Mouse (Mus musculus): ENCODE data around the gene Tas2r118.

Gene Tas2r118

DNA sequence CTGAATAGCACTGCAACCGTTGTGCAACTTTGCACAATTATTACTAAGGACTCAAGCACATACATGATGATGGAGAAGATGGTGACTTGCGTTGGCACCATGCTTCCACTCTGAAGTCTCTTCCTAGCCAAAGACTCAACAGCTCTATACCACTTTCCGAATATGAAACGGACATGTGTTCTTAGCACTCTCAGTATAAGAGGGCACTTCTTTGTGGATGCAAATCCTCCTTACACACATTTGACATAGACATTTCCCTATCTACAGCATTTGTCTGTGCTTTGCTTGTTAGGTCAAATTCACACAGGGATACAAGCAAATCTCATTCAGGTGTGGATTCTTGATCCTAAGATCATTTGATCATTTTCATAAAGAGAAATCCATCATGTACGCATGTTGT, at the start of gene Tas2r118:
TSS of gene Tas2r118 (minus strand) at position 101 of the 400 bp plus-strand sequence.
- no peak for DNase-seq (ENCODE audit: low spot score in 2 of 2)

DNA sequence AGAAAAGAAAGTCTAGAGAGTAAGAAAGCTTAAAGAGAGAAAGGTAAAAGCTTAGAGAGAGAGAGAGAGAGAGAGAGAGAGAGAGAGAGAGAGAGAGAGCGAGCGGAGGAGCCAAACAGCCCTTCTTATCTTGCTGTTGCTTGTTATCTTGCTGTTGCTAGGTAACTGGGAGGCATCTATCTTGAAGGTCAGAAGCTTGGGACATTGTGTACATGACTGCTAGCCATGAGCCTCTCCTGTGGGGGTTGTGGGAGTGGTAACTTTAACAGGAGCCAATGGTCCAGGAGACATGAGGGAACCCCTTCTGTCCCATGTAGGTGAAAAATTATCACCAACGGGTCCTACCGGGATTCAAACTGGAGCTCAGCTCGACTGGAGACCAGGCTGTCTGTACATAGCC, 48.5 kb upstream of the Tas2r118 start:
- no peak for DNase-seq (ENCODE audit: low spot score in 2 of 2)

DNA sequence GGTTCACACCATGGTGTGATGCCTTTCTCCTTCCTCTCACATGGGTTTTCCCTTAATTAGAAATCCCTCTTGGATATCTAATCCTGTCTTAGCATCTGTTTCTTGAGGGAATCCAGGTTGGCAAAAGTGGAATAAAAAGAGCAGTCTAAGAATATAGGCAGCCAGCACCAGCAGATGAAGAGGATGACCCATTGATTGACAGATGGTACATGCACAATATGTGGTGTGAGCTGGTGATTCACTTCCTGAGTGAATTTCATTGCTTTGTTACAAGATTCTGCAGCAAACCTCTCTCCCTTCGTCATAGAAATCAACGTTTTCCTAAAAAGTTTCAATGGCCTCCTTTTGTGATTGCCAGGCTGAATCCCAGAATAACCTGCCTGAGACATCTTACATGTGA, 23.4 kb upstream of the Tas2r118 start:
- DNase-seq (ENCODE audit: low spot score in 2 of 2), result no peak

DNA sequence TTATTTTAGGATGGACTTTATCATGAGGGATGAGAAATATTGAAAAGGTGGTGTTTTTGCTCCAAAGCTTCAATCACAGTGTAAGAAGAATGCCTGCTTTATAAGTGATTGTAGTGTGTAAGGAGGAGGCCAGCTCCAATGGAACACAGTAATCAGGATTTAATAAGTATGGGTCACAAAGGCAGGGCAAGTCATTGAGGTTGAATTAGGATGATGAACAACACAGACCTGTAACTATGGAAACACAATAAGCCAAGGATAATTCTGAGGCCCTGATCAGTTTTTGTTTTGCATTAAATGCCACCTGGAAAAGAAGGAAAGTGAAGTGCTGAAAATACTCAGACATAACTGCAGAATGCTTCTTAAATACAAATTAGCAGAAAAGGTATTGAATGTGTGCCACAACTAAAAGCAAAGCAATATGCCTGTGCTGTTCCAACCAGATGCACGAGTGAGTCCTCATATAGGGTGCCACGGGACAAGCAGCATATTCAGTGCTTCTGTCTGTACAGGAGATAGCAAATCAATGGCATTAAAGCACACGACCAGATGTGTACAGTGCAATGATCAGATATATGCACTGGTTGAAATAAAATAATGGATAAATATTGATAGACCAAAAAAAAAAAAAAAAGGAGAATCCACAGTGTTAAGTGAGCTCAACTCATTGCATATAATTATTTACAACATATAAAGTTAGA, 21.0 kb upstream of the Tas2r118 start:
- DNase-seq (ENCODE audit: low spot score in 2 of 2), result no peak

DNA sequence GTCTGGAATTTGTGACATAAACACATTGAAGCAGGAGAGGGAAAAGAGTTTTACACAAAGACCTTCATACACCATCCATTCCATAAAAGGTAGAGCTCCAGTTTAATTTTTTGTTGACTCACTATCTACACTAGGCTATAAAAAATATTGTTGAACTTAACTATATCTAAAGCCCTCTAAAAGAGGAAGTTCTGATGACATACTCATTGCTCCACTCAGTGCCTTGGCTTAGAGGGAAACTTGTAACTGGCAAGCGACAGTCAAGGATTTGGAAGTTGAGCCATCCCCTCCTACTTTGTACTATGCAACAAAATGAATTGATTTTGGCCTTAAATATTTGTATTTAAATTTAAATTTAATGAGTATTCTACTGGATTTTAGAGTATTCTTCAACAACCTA, 16.4 kb upstream of the Tas2r118 start:
- DNase-seq (ENCODE audit: low spot score in 2 of 2), result no peak

DNA sequence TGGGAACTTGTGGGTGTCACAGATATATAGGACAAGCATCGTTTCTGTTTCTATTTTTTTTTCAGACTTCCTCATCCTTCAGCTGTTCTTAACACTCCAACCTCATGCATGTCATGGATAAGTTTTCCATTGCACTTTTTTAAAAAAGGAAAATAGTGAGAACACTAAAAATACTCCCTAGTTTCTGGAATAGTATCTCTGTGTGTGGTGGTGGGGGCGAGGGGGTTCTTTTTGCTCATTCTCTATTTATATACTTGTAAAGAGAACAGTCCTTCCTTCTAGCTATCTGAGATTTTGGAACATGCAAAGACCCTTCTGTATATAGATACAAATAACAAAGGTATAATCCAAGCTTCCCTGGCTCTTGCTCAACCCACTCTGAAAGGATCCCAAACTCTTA, 2.9 kb downstream of the Tas2r118 start:
- no peak for DNase-seq (ENCODE audit: low spot score in 2 of 2)

DNA sequence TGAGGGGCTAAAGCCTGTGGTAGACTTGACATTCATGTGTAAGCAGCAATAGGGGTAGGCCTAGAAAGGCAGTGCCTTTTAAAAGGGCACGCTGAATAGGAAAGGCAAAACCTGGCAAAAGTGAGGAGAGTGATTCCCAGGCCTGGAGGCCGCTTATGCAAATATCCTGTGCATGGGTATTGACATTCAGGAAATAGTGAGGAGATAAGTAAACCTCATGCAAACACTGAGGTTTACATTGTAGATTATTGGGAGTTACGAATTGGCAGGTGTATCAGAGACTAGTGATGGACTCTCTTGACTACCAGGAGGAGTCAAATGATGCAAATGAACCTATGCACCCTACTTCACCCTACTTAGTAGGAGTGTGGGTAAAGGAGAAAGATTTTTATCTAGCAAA, 3.9 kb downstream of the Tas2r118 start:
- no peak for DNase-seq (ENCODE audit: low spot score in 2 of 2)

DNA sequence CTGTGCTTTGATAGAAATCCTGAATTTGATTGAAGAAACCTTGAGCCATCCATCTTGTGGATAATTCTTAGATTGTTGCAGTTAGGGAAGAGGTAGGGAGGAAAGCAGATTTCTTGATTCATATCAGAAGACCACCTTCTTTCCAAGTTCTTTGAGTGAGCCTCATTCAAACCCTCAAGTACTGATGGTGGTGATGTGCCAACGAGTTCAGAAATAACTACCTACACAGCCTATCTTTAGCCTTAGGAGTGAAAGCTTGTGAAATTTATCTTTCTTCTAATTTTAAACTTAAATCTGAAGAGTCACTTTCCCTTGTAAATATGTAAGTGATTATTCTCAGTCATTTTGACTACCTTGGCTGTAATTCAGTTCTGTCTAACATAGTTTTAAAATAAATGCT, 6.1 kb downstream of the Tas2r118 start:
- DNase-seq (ENCODE audit: low spot score in 2 of 2), result no peak

DNA sequence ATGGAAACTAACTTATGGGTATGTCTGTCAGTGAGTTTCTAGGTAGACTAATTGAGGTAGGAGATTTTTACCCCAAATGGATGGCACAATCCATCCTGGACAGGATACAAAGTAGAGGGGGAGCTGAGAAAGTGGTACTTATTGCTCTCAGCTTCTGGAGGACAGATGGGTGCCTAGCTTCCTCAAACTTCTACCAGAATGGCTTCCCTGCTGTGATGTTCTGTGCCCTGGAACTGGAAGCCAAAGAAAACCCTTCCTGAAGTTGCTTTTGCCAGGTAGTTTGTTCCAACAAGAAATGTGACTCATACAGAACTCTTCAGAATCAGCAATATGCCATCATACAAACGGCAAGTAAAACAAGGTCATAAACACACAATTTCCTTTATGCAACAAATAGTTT, 29.1 kb downstream of the Tas2r118 start:
- DNase-seq (ENCODE audit: low spot score in 2 of 2), result no peak

DNA sequence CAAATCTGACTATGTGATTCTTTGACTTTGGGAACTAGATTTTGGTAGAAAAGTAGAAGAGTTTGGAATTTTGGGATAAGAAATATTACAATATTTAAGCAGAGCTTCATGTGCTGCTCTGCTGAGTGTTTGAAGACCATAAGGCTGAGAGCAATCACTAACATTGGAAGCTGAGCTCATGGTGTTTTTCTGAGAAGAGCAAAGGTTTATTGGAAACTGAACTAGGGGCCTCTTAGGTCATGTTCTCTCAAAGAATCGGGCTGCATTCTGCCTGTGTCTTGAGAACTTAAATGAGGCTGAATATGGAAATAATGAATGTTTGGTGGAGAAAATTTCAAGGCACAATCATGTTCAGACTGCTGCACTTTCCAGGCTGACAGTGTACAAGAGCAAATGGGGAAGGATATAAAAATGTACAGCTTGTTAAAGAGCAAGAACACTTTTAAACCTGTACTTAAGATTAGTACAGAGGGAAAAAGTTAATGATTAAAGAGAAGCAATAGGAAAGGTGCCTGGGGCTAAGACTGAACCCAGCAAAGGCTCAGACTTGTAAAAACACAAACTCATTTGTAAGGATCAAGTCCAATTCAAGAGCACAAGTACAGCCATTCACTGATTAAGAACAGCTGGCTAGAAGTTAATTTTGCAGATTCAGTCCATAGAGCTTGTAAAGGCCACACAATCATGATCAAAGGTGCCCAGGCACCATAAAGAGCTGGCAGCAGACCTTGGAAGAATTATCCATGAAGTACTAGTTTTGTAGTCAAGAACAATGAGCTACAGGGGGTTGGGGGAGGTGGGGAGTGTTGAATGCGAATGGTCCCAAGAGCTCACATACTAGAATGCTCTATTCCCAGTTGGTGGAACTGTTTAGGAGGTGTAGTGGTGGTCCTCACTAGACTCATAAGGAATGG, 31.0 kb downstream of the Tas2r118 start:
- DNase-seq (ENCODE audit: low spot score in 2 of 2), result no peak

DNA sequence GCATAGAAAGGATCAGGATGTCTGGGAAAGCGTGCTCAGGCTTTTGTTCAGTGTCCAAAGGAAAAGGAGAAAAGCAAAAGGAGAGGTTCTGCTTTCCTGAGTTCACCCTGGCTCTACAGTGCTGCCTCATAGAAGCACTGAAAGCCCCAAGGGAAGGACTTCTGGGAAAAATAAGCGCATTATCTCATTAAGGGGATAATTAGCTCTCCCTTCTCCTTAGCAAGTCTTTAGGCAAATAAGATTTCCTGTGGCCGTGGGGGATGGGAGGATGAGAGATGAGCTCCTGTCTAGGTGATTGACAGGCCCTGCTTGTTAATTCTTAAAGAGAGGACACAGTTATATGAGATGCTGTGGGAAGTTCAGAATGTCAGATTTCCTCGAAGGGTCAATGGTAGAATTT, 33.4 kb downstream of the Tas2r118 start:
- DNase-seq (ENCODE audit: low spot score in 2 of 2), result no peak

DNA sequence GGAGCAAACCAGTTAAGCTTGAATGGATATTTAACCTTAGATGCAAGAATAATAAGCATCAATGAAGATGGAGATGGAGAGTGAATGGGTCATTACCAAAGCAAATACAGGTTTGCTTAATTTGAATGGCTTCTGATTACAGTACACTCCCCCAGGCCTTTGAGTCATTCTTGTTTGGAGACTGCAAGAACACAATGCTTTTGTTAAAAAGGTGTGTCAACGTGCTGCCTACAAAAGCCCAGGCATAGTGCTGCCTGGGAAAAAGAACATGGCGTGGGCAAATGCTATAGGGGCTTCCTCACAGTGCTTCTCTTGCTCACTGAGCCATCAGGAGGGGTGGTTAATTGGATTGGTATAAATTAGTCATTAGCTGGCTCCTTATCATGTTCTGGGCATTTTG, 46.1 kb downstream of the Tas2r118 start:
- DNase-seq (ENCODE audit: low spot score in 2 of 2), result no peak
